Mouse (Mus musculus) heart, postnatal 10 days (tissue): Measurements from ENCODE around the gene Gm21860. TPM values are rescaled to one million over a fixed set of nuclear protein-coding genes. Genes with fewer than 3 reads are reported as not detected.
A peak's percentile ranks its signal among the peaks of the same experiment; 100 is the strongest.
"Not testable (repeated sequence)": the region's sequence is repeated elsewhere in the genome, so short reads cannot be mapped to it uniquely, and the experiment has no call there.

ENCODE experiments used
- DNase-seq, 2 experiments: peaks; one replicate each; pipeline ENCODE4 v3.0.0; 2021
- intact Hi-C: fragments of 180-260 bp; cut with DNase I; formaldehyde crosslinking; loops from one replicate; pipeline ENCODE4 v1.15.1; 2025
- total RNA-seq, 2 experiments: library from RNA; stranded (reverse); gene quantifications; 2 replicates each; pipeline ENCODE4 v1.2.3; 2021

The Gm21860 gene
- total RNA-seq, 2 experiments from 2014 or later: not detected

GRCm38 (mm10) chrY:90733656-90734333, 20.8 kb downstream of the Gm21860 start:
- DNase-seq, intact Hi-C loops: not testable (repeated sequence)

GRCm38 (mm10) chrY:90732101-90732542, 22.5 kb downstream of the Gm21860 start:
- peak in 1 of 2 experiments; percentile 22 for DNase-seq
- intact Hi-C loops: not testable (repeated sequence)

- DNase-seq, intact Hi-C loops: not testable (repeated sequence)
Observed at GRCm38 (mm10) chrY:90731593-90731955, 23.0 kb downstream of the Gm21860 start.

- DNase-seq, intact Hi-C loops: not testable (repeated sequence)
Observed at GRCm38 (mm10) chrY:90730908-90731592, 23.6 kb downstream of the Gm21860 start.

GRCm38 (mm10) chrY:90729816-90730303, 24.8 kb downstream of the Gm21860 start:
- intact Hi-C loops: not testable (repeated sequence)

GRCm38 (mm10) chrY:90728905-90729256, 25.7 kb downstream of the Gm21860 start:
- intact Hi-C loops, DNase-seq: not testable (repeated sequence)

More at GRCm38 (mm10) chrY:90729816-90730303, 24.8 kb downstream of the Gm21860 start:
- not testable (repeated sequence) for DNase-seq

GRCm38 (mm10) chrY:90728251-90728904, 26.2 kb downstream of the Gm21860 start:
- DNase-seq: not testable (repeated sequence)

GRCm38 (mm10) chrY:90727121-90727908, 27.3 kb downstream of the Gm21860 start:
- intact Hi-C loops, DNase-seq: not testable (repeated sequence)

More at GRCm38 (mm10) chrY:90728251-90728904, 26.2 kb downstream of the Gm21860 start:
- intact Hi-C loops: not testable (repeated sequence)

- DNase-seq, intact Hi-C loops: not testable (repeated sequence)
Observed at GRCm38 (mm10) chrY:90725701-90726451, 28.7 kb downstream of the Gm21860 start.

- intact Hi-C loops: not testable (repeated sequence)
Observed at GRCm38 (mm10) chrY:90725166-90725565, 29.5 kb downstream of the Gm21860 start.

GRCm38 (mm10) chrY:90724014-90724709, 30.5 kb downstream of the Gm21860 start:
- not testable (repeated sequence) for DNase-seq

More at GRCm38 (mm10) chrY:90725166-90725565, 29.5 kb downstream of the Gm21860 start:
- not testable (repeated sequence) for DNase-seq

GRCm38 (mm10) chrY:90723336-90723987, 31.2 kb downstream of the Gm21860 start:
- peak in 1 of 2 experiments; percentile 19 for DNase-seq
- intact Hi-C loops: not testable (repeated sequence)

More at GRCm38 (mm10) chrY:90724014-90724709, 30.5 kb downstream of the Gm21860 start:
- intact Hi-C loops: not testable (repeated sequence)

GRCm38 (mm10) chrY:90720505-90720904, 34.1 kb downstream of the Gm21860 start:
- intact Hi-C loops, DNase-seq: not testable (repeated sequence)

GRCm38 (mm10) chrY:90719403-90720232, 35.0 kb downstream of the Gm21860 start:
- DNase-seq, intact Hi-C loops: not testable (repeated sequence)

GRCm38 (mm10) chrY:90718583-90719402, 35.8 kb downstream of the Gm21860 start:
- DNase-seq: peak; percentile 40 to 45
- intact Hi-C loops: not testable (repeated sequence)

GRCm38 (mm10) chrY:90718021-90718420, 36.6 kb downstream of the Gm21860 start:
- intact Hi-C loops, DNase-seq: not testable (repeated sequence)
